Mouse (Mus musculus) retina, postnatal 1 day (tissue): ENCODE data around the gene Yif1b.
"Not testable (repeated sequence)": the region's sequence is repeated elsewhere in the genome, so short reads cannot be mapped to it uniquely, and the experiment has no call there.

Experiments
- DNase-seq: peaks from one replicate; pipeline ENCODE4 v3.0.0-alpha.2; 2012

The Yif1b gene

GRCm38 (mm10) chr7:29238019-29238967, at the start of gene Yif1b:
Yif1b (plus strand) TSS chr7:29238329.
- peak; percentile 100 for DNase-seq

- DNase-seq = not testable (repeated sequence)
Observed at GRCm38 (mm10) chr7:29194230-29194629, 43.9 kb upstream of the Yif1b start.

- no peak for DNase-seq
Observed at GRCm38 (mm10) chr7:29202577-29202976, 35.6 kb upstream of the Yif1b start.

- DNase-seq = not testable (repeated sequence)
Observed at GRCm38 (mm10) chr7:29211013-29211412, 27.1 kb upstream of the Yif1b start.

GRCm38 (mm10) chr7:29211415-29212198, 26.5 kb upstream of the Yif1b start:
- peak; percentile 86 for DNase-seq

- DNase-seq = peak; percentile 27
Observed at GRCm38 (mm10) chr7:29212199-29212765, 25.8 kb upstream of the Yif1b start.

GRCm38 (mm10) chr7:29212775-29213560, 25.2 kb upstream of the Yif1b start:
- DNase-seq = peak; percentile 7

- DNase-seq = peak; percentile 87
Observed at GRCm38 (mm10) chr7:29213675-29214082, 24.4 kb upstream of the Yif1b start, which contains the start of gene Catsperg1. Catsperg1 (minus strand) TSS chr7:29214035.

- DNase-seq = no peak
Observed at GRCm38 (mm10) chr7:29214236-29214635, 23.9 kb upstream of the Yif1b start.

- DNase-seq = no peak
Observed at GRCm38 (mm10) chr7:29214846-29215245, 23.3 kb upstream of the Yif1b start.

GRCm38 (mm10) chr7:29224756-29225394, 13.3 kb upstream of the Yif1b start:
- peak; percentile 37 for DNase-seq

GRCm38 (mm10) chr7:29225520-29225919, 12.6 kb upstream of the Yif1b start:
- DNase-seq = no peak

GRCm38 (mm10) chr7:29228202-29228601, 9.9 kb upstream of the Yif1b start:
- no peak for DNase-seq

GRCm38 (mm10) chr7:29230560-29230959, 7.6 kb upstream of the Yif1b start:
- DNase-seq = no peak

GRCm38 (mm10) chr7:29231517-29231916, 6.6 kb upstream of the Yif1b start:
- no peak for DNase-seq

- peak; percentile 42 for DNase-seq
Observed at GRCm38 (mm10) chr7:29232247-29233013, 5.7 kb upstream of the Yif1b start, which contains the start of gene Kcnk6. Kcnk6 (minus strand) TSS chr7:29232515.

- no peak for DNase-seq
Observed at GRCm38 (mm10) chr7:29233745-29234144, 4.4 kb upstream of the Yif1b start.

- DNase-seq = no peak
Observed at GRCm38 (mm10) chr7:29234661-29235060, 3.5 kb upstream of the Yif1b start.

GRCm38 (mm10) chr7:29236593-29236992, 1.5 kb upstream of the Yif1b start:
- no peak for DNase-seq

- DNase-seq = not testable (repeated sequence)
Observed at GRCm38 (mm10) chr7:29237596-29237995, 533 bp upstream of the Yif1b start.
